Mouse (Mus musculus) G1E (cell line): ENCODE measurements around the gene Ap2s1. TPM values are rescaled to one million over a fixed set of nuclear protein-coding genes. Genes with fewer than 3 reads are reported as not detected.

Experiments used
- ATAC-seq: 2 replicates; pipeline ENCODE4 v1.8.0; 2016; ENCODE audit warnings: mild to moderate bottlenecking; ENCODE audit not compliant: insufficient number of reproducible peaks, poor library complexity, low FRiP score, severe bottlenecking; ENCODE audit errors: extremely low read depth
- DNase-seq: peaks from one replicate; pipeline ENCODE4 v3.0.0; 2012; ENCODE audit warnings: low spot score
- H3K27me3 ChIP-seq: 2 replicates; pipeline ENCODE4 v1.6.1; 2012; ENCODE audit warnings: mild to moderate bottlenecking, low read length, inconsistent platforms; ENCODE audit not compliant: insufficient read depth
- H3K36me3 ChIP-seq: replicated peaks from 2 replicates; pipeline ENCODE3; 2012; ENCODE audit warnings: mild to moderate bottlenecking, inconsistent platforms
- H3K4me1 ChIP-seq: 2 replicates; pipeline ENCODE4 v1.6.1; 2012; ENCODE audit warnings: low read depth, low read length, inconsistent platforms, mixed read lengths; ENCODE audit not compliant: insufficient read depth
- H3K4me3 ChIP-seq: 2 replicates; pipeline ENCODE4 v1.5.1; 2012; ENCODE audit warnings: low read depth, mild to moderate bottlenecking, inconsistent platforms, low read length, moderate library complexity, mixed read lengths
- H3K9me3 ChIP-seq: replicated peaks from 2 replicates; pipeline ENCODE4 v1.6.1; 2012; ENCODE audit warnings: inconsistent platforms
- CTCF ChIP-seq: IDR thresholded peaks from 2 replicates; pipeline ENCODE4 v1.5.1; 2012; ENCODE audit warnings: low read depth, low read length, inconsistent platforms, mixed read lengths
- GATA1 ChIP-seq: IDR thresholded peaks from 2 replicates; pipeline ENCODE4 v1.6.1; 2012; ENCODE audit warnings: borderline replicate concordance, low read length, inconsistent platforms, mixed read lengths
- GATA2 ChIP-seq: IDR thresholded peaks from 2 replicates; pipeline ENCODE4 v1.6.1; 2012; ENCODE audit warnings: low read depth, low read length, inconsistent platforms, borderline replicate concordance
- POLR2AphosphoS5 ChIP-seq: IDR thresholded peaks from 2 replicates; pipeline ENCODE4 v1.6.1; 2012; ENCODE audit warnings: low read depth, low read length, inconsistent platforms; ENCODE audit not compliant: insufficient replicate concordance
- TAL1 ChIP-seq: conservative IDR thresholded peaks from 2 replicates; pipeline ENCODE4 v1.6.1; 2012; ENCODE audit warnings: low read depth, low read length, inconsistent platforms, mixed read lengths
- polyA plus RNA-seq: library from polyadenylated mRNA; stranded (reverse); fragments of >175 nt; gene quantifications from 2 replicates; pipeline ENCODE4 v1.2.3, GENCODE M21; 2012
- total RNA-seq, 2 experiments: library from RNA; stranded (forward) in 1 of 2; stranded (reverse) in 1 of 2; fragments of 200-1000 nt in 1 of 2; fragments of >200 nt in 1 of 2; fragmentation: Nextera tagmentation in 1 of 2; gene quantifications; 2 replicates each; pipeline ENCODE4 v1.2.3; 2014 to 2017

The Ap2s1 gene
- total and polyA plus RNA-seq, 3 experiments, result 71.1 to 373 (median 97.6) TPM

- DNase-seq (no peak), ATAC-seq (no peak)
- TF ChIP-seq GATA2, result no peak
- TF ChIP-seq POLR2AphosphoS5, result no peak
- no peak for TF ChIP-seq CTCF
- no peak for TF ChIP-seq GATA1
- H3K4me1 ChIP-seq, result peaks cover 4% of the 10 kb centered on the region; the same call in 1 of the 2 replicates
- H3K9me3 ChIP-seq, result peaks cover 3% of the 10 kb centered on the region; the same call in 1 of the 2 replicates
- peaks cover 15% of the 10 kb centered on the region for H3K27me3 ChIP-seq
- H3K36me3 ChIP-seq, result no peaks in the 10 kb centered on the region
- H3K4me3 ChIP-seq, result no peak overlapping the region
These were observed 22.8 kb downstream of the Ap2s1 start for GRCm38 (mm10) chr7:16761005-16761481.

DNA sequence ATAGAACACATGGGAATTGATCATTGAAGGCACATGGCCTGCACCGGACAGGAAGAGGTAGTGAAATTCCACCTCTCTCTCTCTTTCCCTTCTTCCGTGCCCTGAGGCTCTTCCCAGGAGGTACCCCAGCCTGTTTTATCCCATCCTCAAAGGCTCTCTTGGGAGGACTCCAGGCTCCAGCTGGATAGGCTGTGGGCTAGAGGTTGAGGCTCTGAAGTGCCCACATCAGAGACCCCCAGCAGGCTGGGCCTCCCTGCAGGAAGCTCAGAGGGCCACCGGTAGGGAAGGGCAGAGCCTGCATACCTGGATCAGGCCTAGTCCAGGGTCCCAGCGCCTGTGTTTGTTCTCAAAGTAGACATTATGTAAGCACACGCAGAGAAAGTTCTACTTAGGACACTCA lies 23.4 kb downstream of the Ap2s1 start:
- peaks cover 4% of the 10 kb centered on the region; the same call in 1 of the 2 replicates for H3K4me1 ChIP-seq
- ATAC-seq, result no peak
- no peaks in the 10 kb centered on the region for H3K36me3 ChIP-seq
- peaks cover 20% of the 10 kb centered on the region for H3K27me3 ChIP-seq
- no peak for TF ChIP-seq CTCF
- DNase-seq, result no peak
- peaks cover 3% of the 10 kb centered on the region; the same call in 1 of the 2 replicates for H3K9me3 ChIP-seq
- no peak overlapping the region for H3K4me3 ChIP-seq

DNA sequence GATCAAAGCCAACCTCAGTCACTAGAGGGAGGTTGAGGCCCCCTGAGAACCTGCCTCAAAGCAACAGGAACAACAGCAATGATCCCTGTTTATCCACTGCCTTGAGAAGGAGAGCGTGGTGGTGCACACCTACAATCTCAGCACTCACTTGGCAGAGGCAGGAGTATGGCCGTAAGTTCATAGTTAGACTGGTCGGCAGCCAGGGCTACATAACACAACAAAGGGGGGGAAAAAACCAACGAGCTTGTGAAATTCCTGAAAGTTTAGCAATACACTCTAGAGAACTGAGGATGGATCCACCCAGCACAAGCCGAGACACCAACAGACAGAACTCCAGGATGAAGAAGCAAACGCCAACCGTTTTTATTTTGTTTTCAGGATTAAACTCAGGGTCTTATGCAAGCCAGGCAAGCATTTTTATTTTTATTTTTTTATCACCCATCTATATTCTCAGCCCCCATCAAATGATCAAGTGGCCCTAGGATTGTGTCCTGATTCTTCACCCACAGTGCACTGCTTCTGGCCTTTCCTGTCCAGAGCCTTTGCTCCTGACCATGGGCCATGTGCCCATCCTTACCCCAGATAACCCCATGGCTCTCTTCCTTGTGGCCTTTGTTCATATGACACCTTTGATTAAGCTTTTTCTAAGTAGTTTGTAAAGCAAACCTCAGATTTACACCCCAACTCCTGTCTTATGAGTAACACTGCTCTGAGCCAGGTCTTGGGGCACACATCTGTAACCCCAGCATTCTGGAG lies 25.4 kb downstream of the Ap2s1 start:
- no peaks in the 10 kb centered on the region for H3K9me3 ChIP-seq
- peaks cover 4% of the 10 kb centered on the region; the same call in 1 of the 2 replicates for H3K4me1 ChIP-seq
- DNase-seq (no peak), ATAC-seq (no peak)
- TF ChIP-seq TAL1, result no peak
- no peak for TF ChIP-seq POLR2AphosphoS5
- no peak for TF ChIP-seq GATA1
- TF ChIP-seq GATA2, result no peak
- TF ChIP-seq CTCF, result no peak
- H3K36me3 ChIP-seq, result no peaks in the 10 kb centered on the region
- no peak overlapping the region for H3K4me3 ChIP-seq
- peaks cover 28% of the 10 kb centered on the region for H3K27me3 ChIP-seq

- no peak overlapping the region for H3K4me3 ChIP-seq
- DNase-seq, result no peak
These were observed 28.2 kb downstream of the Ap2s1 start for GRCm38 (mm10) chr7:16766443-16766842.

GRCm38 (mm10) chr7:16775888-16776287 lies 37.7 kb downstream of the Ap2s1 start:
- ATAC-seq, result no peak
- DNase-seq, result no peak
- no peak for TF ChIP-seq POLR2AphosphoS5
- no peak for TF ChIP-seq GATA2
- TF ChIP-seq CTCF, result no peak

More at GRCm38 (mm10) chr7:16766443-16766842, 28.2 kb downstream of the Ap2s1 start:
- ATAC-seq, result no peak
- H3K27me3 ChIP-seq, result peaks cover 29% of the 10 kb centered on the region
- no peaks in the 10 kb centered on the region for H3K36me3 ChIP-seq
- TF ChIP-seq POLR2AphosphoS5 (no peak), GATA1 (no peak), CTCF (no peak), GATA2 (no peak), TAL1 (no peak)
- peaks cover 3% of the 10 kb centered on the region for H3K9me3 ChIP-seq
- no peaks in the 10 kb centered on the region for H3K4me1 ChIP-seq

DNA sequence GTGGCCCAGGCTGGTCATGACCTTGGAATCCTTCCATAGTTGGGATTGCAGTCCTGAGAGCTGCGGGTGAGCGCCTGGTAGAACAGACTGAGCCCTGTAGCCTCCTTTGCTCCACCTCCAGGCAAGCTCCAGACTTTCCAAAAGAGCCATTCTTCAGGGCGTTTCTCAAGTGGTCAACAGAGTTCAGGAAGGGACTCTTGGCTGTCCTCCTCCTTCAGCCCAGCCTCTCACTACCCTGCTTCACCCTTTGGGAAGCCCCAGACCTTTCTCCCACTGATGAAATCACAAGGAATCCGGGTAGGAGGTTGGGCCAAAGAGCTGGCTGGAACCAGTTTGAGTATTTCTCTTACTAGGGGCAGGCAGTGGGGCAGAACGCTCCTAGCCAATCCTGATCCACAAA lies 41.9 kb downstream of the Ap2s1 start:
- no peak overlapping the region for H3K4me3 ChIP-seq
- H3K36me3 ChIP-seq, result peaks cover 16% of the 10 kb centered on the region
- peaks cover 50% of the 10 kb centered on the region for H3K4me1 ChIP-seq
- no peaks in the 10 kb centered on the region; the same call in 1 of the 2 replicates for H3K9me3 ChIP-seq
- H3K27me3 ChIP-seq, result peaks cover 12% of the 10 kb centered on the region
- TF ChIP-seq GATA2, result no peak
- TF ChIP-seq TAL1, result no peak
- TF ChIP-seq POLR2AphosphoS5, result no peak
- no peak for TF ChIP-seq CTCF
- TF ChIP-seq GATA1, result no peak
- DNase-seq (no peak), ATAC-seq (no peak)

More at GRCm38 (mm10) chr7:16775888-16776287, 37.7 kb downstream of the Ap2s1 start:
- H3K4me1 ChIP-seq, result peaks cover 14% of the 10 kb centered on the region
- H3K9me3 ChIP-seq, result peaks cover 7% of the 10 kb centered on the region
- H3K36me3 ChIP-seq, result no peaks in the 10 kb centered on the region
- no peak overlapping the region for H3K4me3 ChIP-seq
- H3K27me3 ChIP-seq, result peaks cover 17% of the 10 kb centered on the region
